8 mouse cellular contexts compared by ENCODE assay signal in genomic region chr4:134924019-134924741, GRCm38 (mm10). TPM values are rescaled to one million over a fixed set of nuclear protein-coding genes. Genes with fewer than 3 reads are reported as not detected.
A peak's percentile ranks its signal among the peaks of the same experiment; 100 is the strongest.
DNase-seq lines count a peak whose midpoint lies in the region; ATAC-seq lines count a peak whose summit lies in the region.

No protein-coding gene starts in this region.

- WGBS in hindbrain, embryonic 14.5 days = under 1% methylated on average over 75 of the region's 75 CpGs
- under 1% methylated on average over 75 of the region's 75 CpGs for WGBS in midbrain, embryonic 16.5 days

- no peaks in the 10 kb centered on the region for H3K27me3 ChIP-seq in hindbrain, embryonic 14.5 days (ENCODE audit: control insufficient read depth, insufficient read depth, low read length)
- no peaks in the 10 kb centered on the region for H3K27me3 ChIP-seq in midbrain, embryonic 16.5 days (ENCODE audit: control insufficient read depth, insufficient read depth, low read depth, low read length)

- ATAC-seq in hindbrain, embryonic 14.5 days (ENCODE audit: low FRiP score) = peak; percentile 18; the same call in 1 of the 2 replicates
- ATAC-seq in midbrain, embryonic 16.5 days = peak; percentile 46

- H3K4me1 ChIP-seq in hindbrain, embryonic 14.5 days (replicated peaks; ENCODE audit: control insufficient read depth, insufficient read depth, low read length) = peaks cover 26% of the 10 kb centered on the region
- H3K4me1 ChIP-seq in midbrain, embryonic 16.5 days (ENCODE audit: control insufficient read depth, insufficient read depth, low read length) = peaks cover 27% of the 10 kb centered on the region

- peak overlapping the region; percentile 97 for H3K9ac ChIP-seq in hindbrain, embryonic 14.5 days
- peak overlapping the region; percentile 93 for H3K9ac ChIP-seq in midbrain, embryonic 16.5 days (ENCODE audit: low read depth, low read length)

- peak overlapping the region; percentile 97 for H3K4me2 ChIP-seq in hindbrain, embryonic 14.5 days (replicated peaks)
- peak overlapping the region; percentile 71 for H3K4me2 ChIP-seq in midbrain, embryonic 16.5 days (ENCODE audit: low read length)

- peaks cover 48% of the 10 kb centered on the region for H3K36me3 ChIP-seq in hindbrain, embryonic 14.5 days (replicated peaks; ENCODE audit: control insufficient read depth, insufficient read depth)
- peaks cover 19% of the 10 kb centered on the region for H3K36me3 ChIP-seq in midbrain, embryonic 16.5 days (ENCODE audit: control insufficient read depth, insufficient read depth, low read length)

- peak; percentile 67 for DNase-seq in layer of hippocampus, adult 9-11 months
- DNase-seq in layer of hippocampus, adult 8-10 months (ENCODE audit: low spot score in 2 of 2) = no peak
- DNase-seq in cerebellum, adult 8-10 months = peak; percentile 43
- DNase-seq in frontal cortex, postnatal 25 days (ENCODE audit: low spot score in 2 of 2) = peak; percentile 16 to 28
- DNase-seq in hindbrain, embryonic 14.5 days (ENCODE audit: low spot score) = no peak
- DNase-seq in liver = peak; percentile 89
- DNase-seq in spleen, postnatal 10 days (ENCODE audit: low spot score in 2 of 2) = peak; percentile 71 to 79

- H3K4me3 ChIP-seq in hindbrain, embryonic 14.5 days (replicated peaks; ENCODE audit: low read length) = peak overlapping the region; percentile 100
- peak overlapping the region; percentile 84 for H3K4me3 ChIP-seq in midbrain, embryonic 16.5 days (ENCODE audit: low read depth, low read length)

- H3K27ac ChIP-seq in hindbrain, embryonic 14.5 days = peak overlapping the region; percentile 95
- peak overlapping the region; percentile 95 for H3K27ac ChIP-seq in midbrain, embryonic 16.5 days (ENCODE audit: low read length)

- H3K9me3 ChIP-seq in hindbrain, embryonic 14.5 days (ENCODE audit: control insufficient read depth, low read length) = no peaks in the 10 kb centered on the region
- no peaks in the 10 kb centered on the region for H3K9me3 ChIP-seq in midbrain, embryonic 16.5 days (replicated peaks; ENCODE audit: control insufficient read depth, low read length, poor library complexity, severe bottlenecking)

RNA-seq across cellular contexts. Expression of gene Rsrp1, which starts 0.8 kb away (rescaled TPM):
- 100 to 1,000 TPM; 246 to 317 (median 274) TPM for total RNA-seq in layer of hippocampus, adult 8-10 months (2022)
- polyA plus RNA-seq in hindbrain, embryonic 14.5 days (2014; fragmentation: Nextera tagmentation; extraction: Ambion mirVana) = 405 and 417 TPM in 2 replicates
- 576 and 581 TPM in 2 replicates for polyA plus RNA-seq in midbrain, embryonic 16.5 days (2015; fragmentation: Nextera tagmentation; extraction: Ambion mirVana)

RNA-seq across cellular contexts. Expression of gene Syf2, which starts 6.5 kb away (rescaled TPM):
- 10 to 100 TPM; 45.5 to 65.0 (median 51.9) TPM for total RNA-seq in layer of hippocampus, adult 8-10 months (2022)
- polyA plus RNA-seq in hindbrain, embryonic 14.5 days (2014; fragmentation: Nextera tagmentation; extraction: Ambion mirVana) = 47.7 and 50.2 TPM in 2 replicates
- polyA plus RNA-seq in midbrain, embryonic 16.5 days (2015; fragmentation: Nextera tagmentation; extraction: Ambion mirVana) = 61.9 and 64.7 TPM in 2 replicates

RNA-seq across cellular contexts. Expression of gene Tmem50a, which starts 9.4 kb away (rescaled TPM):
- total RNA-seq in layer of hippocampus, adult 8-10 months (2022) = 100 to 1,000 TPM; 113 to 123 (median 116) TPM
- polyA plus RNA-seq in hindbrain, embryonic 14.5 days (2014; fragmentation: Nextera tagmentation; extraction: Ambion mirVana) = 197 and 203 TPM in 2 replicates
- polyA plus RNA-seq in midbrain, embryonic 16.5 days (2015; fragmentation: Nextera tagmentation; extraction: Ambion mirVana) = 237 and 253 TPM in 2 replicates

RNA-seq across cellular contexts. Expression of gene Rhd, which starts 59.8 kb away (rescaled TPM):
- not detected for total RNA-seq in layer of hippocampus, adult 8-10 months (2022)
- 0.75 and 1.4 TPM in 2 replicates for polyA plus RNA-seq in hindbrain, embryonic 14.5 days (2014; fragmentation: Nextera tagmentation; extraction: Ambion mirVana)
- 1.3 and 1.4 TPM in 2 replicates for polyA plus RNA-seq in midbrain, embryonic 16.5 days (2015; fragmentation: Nextera tagmentation; extraction: Ambion mirVana)

Comparison
In these comparisons a context has a peak if more than half of its experiments do, and no peak if none do; other contexts are left out.
1. DNase-seq: peak in layer of hippocampus, adult 9-11 months (single experiment), cerebellum, adult 8-10 months (single experiment), frontal cortex, postnatal 25 days (2 of 2), liver (single experiment) and spleen, postnatal 10 days (2 of 2); none in layer of hippocampus, adult 8-10 months (0 of 2) and hindbrain, embryonic 14.5 days (single experiment).